Mouse (Mus musculus) bone marrow macrophage, adult 2 months (primary cell): ENCODE results near the gene Etv1. TPM values are rescaled to one million over a fixed set of nuclear protein-coding genes. Genes with fewer than 3 reads are reported as not detected.

ENCODE experiments used
- H3K27ac ChIP-seq: 2 replicates; pipeline ENCODE4 v1.5.1; 2012; ENCODE audit warnings: low read depth, low read length; ENCODE audit not compliant: insufficient read depth
- H3K4me1 ChIP-seq: 2 replicates; pipeline ENCODE4 v1.6.1; 2012; ENCODE audit warnings: low read length; ENCODE audit not compliant: control insufficient read depth, insufficient read depth
- H3K4me3 ChIP-seq: 2 replicates; pipeline ENCODE4 v1.5.1; 2012; ENCODE audit warnings: mild to moderate bottlenecking, low read length, moderate library complexity; ENCODE audit not compliant: insufficient read depth
- CTCF ChIP-seq: IDR thresholded peaks from 2 replicates; pipeline ENCODE4 v1.5.1; 2012; ENCODE audit warnings: low read depth, mild to moderate bottlenecking, low read length, moderate library complexity
- POLR2A ChIP-seq: IDR thresholded peaks from 2 replicates; pipeline ENCODE4 v1.6.1; 2012; ENCODE audit warnings: mild to moderate bottlenecking, low read depth, low read length, borderline replicate concordance
- polyA plus RNA-seq: library from polyadenylated mRNA; stranded (reverse); fragments of >200 nt; gene quantifications from 2 replicates; pipeline ENCODE4 v1.2.4, GENCODE M21; 2012; ENCODE audit not compliant: missing spikeins, insufficient read depth, insufficient read length

The Etv1 gene
- 3.9 and 4.8 TPM in 2 replicates for polyA plus RNA-seq

- Histone ChIP-seq H3K27ac (peak within 1 kb of the TSS; percentile 85), H3K4me3 (peak within 1 kb of the TSS; percentile 90), H3K4me1 (peaks cover 12% of the 10 kb centered on the region)
- TF ChIP-seq CTCF (no peak), POLR2A (no peak)
Observed at GRCm38 (mm10) chr12:38779186-38779777, at the start of gene Etv1. Etv1 (plus strand) TSS chr12:38779380.

GRCm38 (mm10) chr12:38729661-38730060, 49.5 kb upstream of the Etv1 start:
- TF ChIP-seq POLR2A (no peak), CTCF (no peak)
- Histone ChIP-seq H3K4me1 (no peaks in the 10 kb centered on the region), H3K4me3 (no peak overlapping the region), H3K27ac (no peak overlapping the region)

GRCm38 (mm10) chr12:38730791-38731190, 48.4 kb upstream of the Etv1 start:
- H3K27ac ChIP-seq = no peak overlapping the region
- TF ChIP-seq POLR2A (no peak), CTCF (no peak)

GRCm38 (mm10) chr12:38759322-38759721, 19.9 kb upstream of the Etv1 start:
- Histone ChIP-seq H3K27ac (no peak overlapping the region), H3K4me1 (no peaks in the 10 kb centered on the region; the same call in 1 of the 2 replicates), H3K4me3 (no peak overlapping the region)
- TF ChIP-seq CTCF = no peak
- TF ChIP-seq POLR2A = no peak

More at GRCm38 (mm10) chr12:38730791-38731190, 48.4 kb upstream of the Etv1 start:
- H3K4me3 ChIP-seq = no peak overlapping the region
- H3K4me1 ChIP-seq = no peaks in the 10 kb centered on the region

- H3K4me1 ChIP-seq = peaks cover 5% of the 10 kb centered on the region
- H3K4me3 ChIP-seq = no peak overlapping the region
- H3K27ac ChIP-seq = no peak overlapping the region
- no peak for TF ChIP-seq POLR2A
- no peak for TF ChIP-seq CTCF
Observed at GRCm38 (mm10) chr12:38777316-38777715, 1.9 kb upstream of the Etv1 start.

GRCm38 (mm10) chr12:38777957-38778298, 1.3 kb upstream of the Etv1 start:
- Histone ChIP-seq H3K27ac (no peak overlapping the region), H3K4me1 (peaks cover 5% of the 10 kb centered on the region), H3K4me3 (peak overlapping the region; percentile 90)
- TF ChIP-seq CTCF (no peak), POLR2A (no peak)

GRCm38 (mm10) chr12:38778299-38779075, 693 bp upstream of the Etv1 start:
- peaks cover 11% of the 10 kb centered on the region for H3K4me1 ChIP-seq
- TF ChIP-seq CTCF = no peak
- no peak for TF ChIP-seq POLR2A
- H3K27ac ChIP-seq = peak overlapping the region; percentile 67
- H3K4me3 ChIP-seq = peak overlapping the region; percentile 90

- peak overlapping the region; percentile 85 for H3K27ac ChIP-seq
- H3K4me3 ChIP-seq = peak overlapping the region; percentile 90
- no peak for TF ChIP-seq POLR2A
- TF ChIP-seq CTCF = peak; percentile 9; the same call in 1 of the 2 replicates
- H3K4me1 ChIP-seq = peaks cover 12% of the 10 kb centered on the region
Observed at GRCm38 (mm10) chr12:38780006-38780954, 1.1 kb downstream of the Etv1 start.

- Histone ChIP-seq H3K27ac (no peak overlapping the region), H3K4me3 (peak overlapping the region; percentile 90), H3K4me1 (peaks cover 12% of the 10 kb centered on the region)
- TF ChIP-seq POLR2A (no peak), CTCF (no peak)
Observed at GRCm38 (mm10) chr12:38780955-38781304, 1.8 kb downstream of the Etv1 start.

- Histone ChIP-seq H3K4me3 (no peak overlapping the region), H3K4me1 (peaks cover 12% of the 10 kb centered on the region), H3K27ac (no peak overlapping the region)
- no peak for TF ChIP-seq POLR2A
- no peak for TF ChIP-seq CTCF
Observed at GRCm38 (mm10) chr12:38781686-38782085, 2.5 kb downstream of the Etv1 start.
